Mouse (Mus musculus) c-Kit-positive CD71-positive TER-119-negative erythroid progenitor cells, embryonic 14.5 days (primary cell): ENCODE measurements around the gene Egln2.

ENCODE experiments used
- DNase-seq: peaks from one replicate; pipeline ENCODE4 v3.0.0-alpha.2; 2013; ENCODE audit warnings: low read depth

Egln2 gene

DNA sequence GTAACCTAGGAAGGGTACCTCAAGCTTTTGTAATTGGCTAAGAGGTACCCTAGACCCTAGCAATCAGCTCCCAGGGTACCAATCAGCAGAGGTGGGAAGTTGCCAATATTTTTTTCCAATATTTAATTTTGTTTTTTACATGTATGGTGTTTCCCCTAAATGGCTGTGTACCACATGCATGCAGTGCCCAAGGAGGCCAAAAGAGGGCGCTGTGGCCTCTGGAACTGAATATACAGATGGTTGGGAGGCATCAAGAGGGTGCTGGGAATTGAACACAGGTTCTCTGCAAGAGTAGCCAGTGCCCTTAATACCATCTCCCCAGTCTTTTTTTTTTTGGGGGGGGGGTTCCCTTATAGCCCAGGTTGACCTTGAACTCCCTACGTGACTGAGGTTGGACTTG, 35.2 kb downstream of the Egln2 start:
- no peak for DNase-seq

DNA sequence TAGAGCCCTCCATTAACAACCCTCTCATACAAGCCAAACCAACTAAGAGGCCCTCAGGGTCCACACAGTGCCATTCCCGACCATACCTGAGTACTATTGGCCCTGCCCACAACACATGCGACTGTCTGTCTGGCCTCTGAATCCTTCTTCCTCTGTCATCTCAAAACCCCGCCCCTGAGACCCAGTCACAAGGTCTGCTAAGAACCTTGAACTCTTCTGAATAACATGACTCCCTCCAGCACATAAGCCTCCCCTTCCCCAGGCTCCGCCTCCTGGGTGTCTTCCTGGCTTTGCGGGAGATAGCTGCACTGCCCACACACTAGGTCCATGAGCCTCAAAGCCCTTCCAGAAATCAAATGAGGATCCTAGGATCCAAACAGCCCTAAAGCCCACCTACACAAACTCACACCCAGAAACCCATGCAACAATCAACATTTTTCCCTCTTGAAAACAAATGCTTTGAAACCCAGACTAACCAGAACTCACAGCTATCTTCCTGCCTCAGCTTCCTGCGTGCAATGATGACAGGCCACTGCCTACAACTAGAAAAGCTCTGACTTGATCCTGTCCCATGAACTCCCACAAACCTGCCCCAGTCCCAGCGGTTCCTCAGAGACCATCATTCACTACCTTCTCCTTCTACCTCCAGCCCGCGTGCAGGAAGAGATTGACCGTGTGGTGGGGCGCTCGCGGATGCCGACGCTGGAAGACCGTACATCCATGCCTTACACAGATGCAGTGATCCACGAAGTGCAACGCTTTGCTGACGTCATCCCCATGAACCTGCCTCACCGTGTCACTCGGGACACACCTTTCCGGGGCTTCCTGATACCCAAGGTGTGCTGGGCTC, 35.9 kb downstream of the Egln2 start:
- DNase-seq: no peak

DNA sequence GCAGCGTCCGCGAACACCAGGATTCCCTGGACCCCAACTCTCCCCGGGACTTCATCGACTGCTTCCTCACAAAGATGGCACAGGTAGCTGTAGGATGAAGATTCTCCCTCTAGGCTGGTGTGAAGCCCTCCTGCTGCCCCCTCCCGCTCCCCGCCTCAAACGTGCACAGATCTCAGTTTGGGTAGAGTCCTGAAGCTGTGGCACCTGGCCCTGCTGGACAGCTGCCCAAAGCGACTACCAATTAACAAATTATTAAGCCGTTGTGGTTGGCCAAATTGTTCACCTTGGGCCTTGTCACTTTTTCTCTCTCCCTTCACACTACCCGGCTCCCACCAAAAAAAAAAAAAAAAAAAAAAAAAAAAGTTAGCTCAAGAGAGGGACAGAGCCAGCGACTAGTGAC, 36.8 kb downstream of the Egln2 start:
- DNase-seq: no peak

DNA sequence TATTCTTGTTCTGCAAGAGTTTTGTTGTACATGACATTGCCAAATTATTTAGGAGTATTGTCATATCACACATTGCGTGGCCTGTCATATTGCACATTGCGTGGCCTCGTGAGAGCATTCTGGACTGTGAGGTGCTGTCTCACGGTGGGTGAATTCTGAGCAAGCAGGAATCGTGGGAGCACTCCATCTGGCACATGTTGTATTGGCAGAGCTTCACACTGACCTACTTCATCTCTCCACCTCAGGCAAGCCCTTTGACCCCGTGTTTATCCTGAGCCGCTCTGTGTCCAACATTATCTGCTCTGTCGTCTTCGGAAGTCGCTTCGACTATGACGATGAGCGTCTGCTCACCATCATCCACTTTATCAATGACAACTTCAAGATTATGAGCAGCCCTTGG, 37.7 kb downstream of the Egln2 start:
- DNase-seq: no peak

DNA sequence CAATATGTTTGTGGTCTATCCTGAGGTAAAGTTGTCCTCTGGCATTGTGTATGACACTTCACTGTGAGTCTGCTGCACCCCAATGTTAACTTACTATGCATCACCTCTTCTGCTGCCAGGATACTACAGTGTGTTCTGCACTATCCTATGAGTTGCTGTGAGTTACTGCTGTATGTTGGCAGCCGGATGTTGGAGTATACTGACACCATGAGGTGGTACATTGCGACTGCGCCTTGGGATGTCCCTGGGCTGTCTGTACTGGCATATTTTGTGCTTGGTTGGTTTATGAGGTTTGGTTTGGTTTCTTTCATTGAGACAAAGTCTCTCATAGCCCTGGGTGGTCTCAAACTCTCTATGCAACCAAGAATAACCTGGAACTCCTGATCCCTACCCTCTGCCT, 38.4 kb downstream of the Egln2 start:
- DNase-seq: no peak

DNA sequence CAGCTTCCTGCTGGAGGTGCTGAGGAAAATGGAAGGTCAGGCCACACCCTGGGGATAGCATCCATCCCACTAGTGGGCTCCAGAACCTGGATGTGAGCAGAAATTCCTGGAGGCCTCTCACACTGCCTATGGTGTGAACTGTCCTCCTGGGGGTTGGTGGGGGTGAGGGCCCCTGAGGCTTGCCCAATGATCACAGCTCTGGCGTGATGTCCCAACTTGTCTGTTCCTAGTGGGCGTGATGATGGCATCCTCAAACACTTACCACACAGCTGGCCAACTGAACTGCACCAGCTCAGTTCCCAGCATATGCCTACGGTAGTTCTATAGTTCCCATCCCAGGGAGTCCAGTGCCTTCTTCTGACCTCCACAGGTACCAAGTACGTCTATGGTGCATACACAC, 41.6 kb downstream of the Egln2 start:
- DNase-seq: no peak

DNA sequence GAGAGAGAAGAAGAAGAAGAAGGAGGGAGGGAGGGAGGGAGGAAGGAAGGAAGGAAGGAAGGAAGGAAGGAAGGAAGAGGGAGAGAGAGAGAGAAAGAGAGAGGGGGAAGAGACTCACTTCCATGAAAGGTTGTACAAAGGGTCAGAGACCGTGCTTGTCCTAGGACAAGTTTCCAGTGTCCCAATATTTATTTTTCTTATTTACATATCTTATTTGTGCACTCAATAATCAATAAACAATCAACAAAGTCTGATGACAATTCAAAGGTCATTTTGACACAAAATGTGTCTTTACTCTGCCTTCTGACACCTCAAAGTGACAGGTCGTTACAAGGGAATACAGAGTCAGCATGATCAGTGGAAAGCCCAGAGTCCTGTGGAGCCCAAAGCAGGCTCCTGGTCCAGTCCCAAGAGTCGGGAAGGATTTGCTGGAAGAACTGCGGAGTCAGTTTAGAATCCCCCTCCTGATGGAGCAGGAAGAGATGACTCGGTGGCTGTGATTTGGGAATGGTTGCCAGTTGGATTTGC, 42.2 kb downstream of the Egln2 start:
- DNase-seq: no peak

DNA sequence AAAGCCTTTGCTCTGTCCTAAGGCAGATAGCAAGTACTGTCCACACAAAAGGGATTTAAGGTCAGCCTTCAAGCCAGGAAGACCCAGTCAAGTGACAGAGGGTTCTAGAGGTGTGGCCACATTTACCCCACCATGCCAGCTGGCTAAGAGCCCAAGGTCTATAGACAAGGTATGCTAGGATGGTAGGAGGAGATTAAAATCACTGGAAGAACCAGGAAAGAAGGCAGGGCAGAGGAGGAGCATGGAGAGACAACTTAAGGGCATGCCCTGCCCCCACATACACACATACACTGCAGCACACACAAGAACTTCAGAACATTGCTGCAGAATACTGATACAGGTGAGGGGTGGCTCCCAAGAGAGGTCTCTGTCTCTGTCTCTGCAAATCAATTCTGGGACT, 46.9 kb downstream of the Egln2 start, which contains the start of gene Cyp2f2:
Gene Cyp2f2 (plus strand): TSS at position 234 of the 400 bp plus-strand sequence.
- DNase-seq: no peak

DNA sequence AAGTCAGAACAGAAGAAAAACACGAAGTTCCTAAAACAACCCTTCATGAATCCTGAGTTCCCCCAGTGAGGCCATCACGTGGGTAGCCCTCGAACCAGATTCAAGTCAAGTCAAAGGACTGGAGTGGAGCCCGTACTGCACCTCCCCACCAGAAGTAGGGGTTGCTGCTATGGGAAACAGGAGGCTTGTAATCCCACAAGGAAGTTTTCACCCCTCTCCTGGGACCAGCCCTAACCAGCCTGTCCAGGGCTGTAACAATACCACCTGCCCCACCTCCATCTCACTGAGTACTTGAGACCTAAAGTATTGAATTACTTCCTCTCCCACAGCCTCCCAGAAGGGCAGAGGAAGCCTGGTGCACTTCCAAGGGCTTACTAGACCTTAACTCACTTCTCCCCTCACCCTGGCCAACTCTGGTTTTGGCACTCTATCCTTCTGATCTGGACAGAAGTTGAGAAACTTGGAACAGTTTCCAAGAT, 48.5 kb downstream of the Egln2 start:
- DNase-seq: no peak

DNA sequence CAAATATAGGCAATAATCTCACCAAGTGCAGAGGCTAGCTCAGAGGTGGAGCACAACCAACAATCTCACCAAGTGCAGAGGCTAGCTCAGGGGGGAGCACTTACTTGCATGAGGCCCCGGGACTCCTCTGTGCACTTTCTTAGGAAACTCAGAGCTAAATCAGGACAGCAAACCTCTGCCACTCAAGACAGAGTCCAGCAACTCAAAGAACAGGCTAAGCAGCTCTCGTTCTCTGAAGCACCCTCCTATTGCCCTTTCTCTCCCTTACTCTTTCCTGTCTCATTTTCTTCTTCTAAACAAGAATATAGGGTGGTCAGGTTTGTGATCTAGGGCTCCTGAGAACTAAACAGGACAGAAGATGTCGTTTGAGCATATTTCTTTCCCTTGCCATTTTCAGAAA, 54.6 kb downstream of the Egln2 start:
- DNase-seq: no peak

DNA sequence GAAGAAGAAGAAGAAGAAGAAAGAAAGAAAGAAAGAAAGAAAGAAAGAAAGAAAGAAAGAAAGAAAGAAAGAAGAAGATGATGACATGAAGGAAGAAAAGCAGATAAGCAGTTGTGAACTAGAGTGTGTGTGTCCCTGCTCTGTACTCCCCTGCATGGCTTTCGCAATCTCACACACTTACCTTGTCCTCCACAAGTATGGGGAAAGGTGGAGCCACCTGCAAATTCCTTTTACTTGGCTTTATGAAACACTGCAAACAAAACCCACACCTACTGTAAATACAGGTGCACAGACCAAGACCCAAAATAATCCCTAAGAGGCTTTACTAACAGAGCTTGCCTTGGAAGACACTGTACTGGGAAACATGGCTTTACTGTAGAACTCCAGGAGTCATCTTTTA, 55.6 kb downstream of the Egln2 start:
- no peak for DNase-seq

DNA sequence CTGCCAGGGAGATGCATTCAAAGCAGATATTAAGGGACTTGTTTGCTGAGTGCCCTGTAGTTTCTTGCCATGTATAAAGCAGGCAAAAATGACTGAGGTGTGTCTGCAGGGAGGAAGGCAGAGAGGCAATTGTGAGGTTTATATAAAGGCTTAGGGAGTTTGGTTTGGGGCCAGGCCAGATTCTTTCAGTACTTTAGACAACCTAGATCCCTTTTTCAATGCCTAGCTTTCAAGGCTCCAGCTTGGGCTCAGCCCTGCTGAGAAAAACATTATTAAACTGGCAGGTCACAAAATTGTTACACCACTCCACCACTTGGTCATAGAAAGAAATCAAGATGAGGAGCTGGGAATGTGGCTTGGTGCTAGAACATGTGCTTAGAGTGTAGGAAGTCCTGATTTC, 56.3 kb downstream of the Egln2 start:
- DNase-seq: no peak
